Mouse (Mus musculus): ENCODE results near the gene Ppm1g. TPM values are rescaled to one million over a fixed set of nuclear protein-coding genes. Genes with fewer than 3 reads are reported as not detected.

Gene Ppm1g
- polyA plus RNA-seq, 1 experiment from 2014 or later = 169 TPM

DNA sequence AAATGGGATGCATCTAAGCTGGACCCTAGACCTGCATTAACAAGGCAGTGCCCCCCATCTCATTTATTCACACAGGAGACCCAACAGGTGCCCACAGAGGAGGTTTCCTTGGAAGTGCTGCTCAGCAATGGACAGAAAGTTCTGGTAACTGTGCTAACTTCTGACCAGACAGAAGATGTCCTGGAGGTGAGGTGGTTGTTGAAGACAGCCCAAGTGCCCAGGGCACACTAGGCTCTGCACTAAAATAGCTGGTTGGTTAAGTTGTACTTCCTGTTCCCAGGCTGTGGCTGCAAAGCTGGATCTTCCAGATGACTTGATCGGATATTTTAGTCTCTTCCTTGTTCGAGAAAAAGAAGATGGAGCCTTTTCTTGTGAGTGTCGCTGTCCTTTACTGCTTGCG, 24.8 kb downstream of the Ppm1g start:
- Histone ChIP-seq H3K4me3 (replicated peaks) (no peak overlapping the region), H3K9me3 (peaks cover 5% of the 10 kb centered on the region), H3K9ac (no peak overlapping the region), H3K27me3 (no peaks in the 10 kb centered on the region), H3K4me2 (no peak overlapping the region), H3K27ac (no peak overlapping the region), H3K36me3 (replicated peaks) (peaks cover 67% of the 10 kb centered on the region), H3K4me1 (peaks cover 33% of the 10 kb centered on the region)
- WGBS = 94% methylated on average over 4 of the region's 4 CpGs
- ATAC-seq (ENCODE audit: low FRiP score) = no peak

DNA sequence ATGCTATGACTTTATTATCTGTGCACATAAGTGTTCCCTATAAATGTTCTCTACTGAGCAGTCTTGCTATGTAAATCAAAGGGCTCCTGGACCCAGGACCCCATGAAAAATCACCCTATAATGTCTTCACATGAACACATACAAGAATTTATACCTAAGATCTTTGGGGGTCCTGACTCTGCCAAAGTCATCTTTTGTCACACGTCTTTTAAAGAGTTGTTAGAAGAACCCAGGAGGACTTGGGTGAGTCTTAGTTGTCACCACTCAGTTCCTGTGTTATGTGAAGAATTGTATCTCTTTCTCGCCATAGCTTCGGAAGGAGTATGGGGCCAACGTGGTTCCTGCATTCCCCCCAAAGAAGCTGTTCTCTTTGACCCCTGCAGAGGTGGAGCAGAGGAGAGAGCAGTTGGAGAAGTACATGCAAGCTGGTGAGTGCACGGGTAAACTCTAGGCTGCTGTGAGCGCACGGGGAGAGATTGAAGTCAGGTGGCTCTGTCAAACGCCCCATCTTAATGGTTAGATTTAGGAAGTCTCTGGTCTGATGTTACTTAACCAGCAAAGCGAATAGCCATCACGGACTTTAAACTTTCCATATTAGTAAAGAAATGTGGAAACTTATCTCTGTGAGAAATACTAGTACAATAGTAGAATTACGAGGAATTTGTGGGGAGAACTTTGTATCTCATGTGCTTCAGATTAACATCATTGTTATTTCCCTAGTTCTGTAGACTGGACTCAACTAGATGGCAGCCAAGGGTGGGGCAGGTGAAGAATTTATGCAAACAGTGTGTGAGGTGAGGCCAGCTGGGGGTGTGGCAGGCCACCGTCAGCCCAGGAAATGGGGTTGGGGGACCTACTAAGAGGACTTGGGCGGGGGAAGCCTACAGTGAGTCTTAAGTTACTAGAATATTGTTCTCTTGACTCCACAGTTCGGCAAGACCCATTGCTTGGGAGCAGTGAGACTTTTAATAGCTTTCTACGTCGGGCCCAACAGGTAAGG, 25.7 kb downstream of the Ppm1g start:
- Histone ChIP-seq H3K4me2 (peak overlapping the region; percentile 94), H3K36me3 (replicated peaks) (peaks cover 67% of the 10 kb centered on the region), H3K4me3 (replicated peaks) (no peak overlapping the region), H3K9me3 (no peaks in the 10 kb centered on the region), H3K4me1 (peaks cover 25% of the 10 kb centered on the region), H3K27me3 (no peaks in the 10 kb centered on the region), H3K9ac (0 out of 2 replicates have a peak overlapping the region, but pooled peaks have one; percentile 92), H3K27ac (no peak overlapping the region)
- WGBS = 92% methylated on average over 16 of the region's 16 CpGs
- no peak for ATAC-seq (ENCODE audit: low FRiP score)

DNA sequence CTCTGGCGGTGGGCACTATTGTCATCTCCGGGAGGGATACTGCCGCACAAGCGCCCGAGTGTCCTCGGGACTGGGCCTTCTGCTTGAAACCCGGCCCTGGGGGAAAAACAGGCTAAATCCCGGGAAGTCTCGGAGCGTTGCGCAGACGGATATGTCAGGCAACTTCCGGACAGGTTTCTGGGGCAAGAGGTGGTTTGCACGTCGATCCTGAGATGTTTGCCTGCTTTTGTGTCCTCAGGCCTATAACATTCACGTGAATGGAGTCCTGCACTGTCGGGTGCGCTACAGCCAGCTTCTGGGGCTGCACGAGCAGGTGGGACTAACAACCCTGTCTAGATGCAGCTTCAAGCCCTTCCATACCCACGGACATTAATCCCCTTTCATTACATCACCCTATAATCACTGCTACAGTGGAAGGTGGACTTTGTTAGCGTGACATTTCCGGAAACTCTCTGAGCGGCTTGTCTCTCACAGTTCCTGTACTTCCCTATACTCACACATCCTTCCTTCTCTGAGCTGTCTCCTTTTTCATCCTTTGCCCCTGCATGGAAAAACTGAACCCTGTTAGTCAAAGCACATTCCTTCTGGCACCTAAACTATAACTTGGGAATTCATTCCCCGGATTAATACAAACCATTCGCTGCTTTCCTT, 26.7 kb downstream of the Ppm1g start:
- no peak for ATAC-seq (ENCODE audit: low FRiP score)
- H3K4me3 ChIP-seq (replicated peaks) = peak overlapping the region; percentile 88
- H3K9ac ChIP-seq = peak overlapping the region; percentile 92
- H3K4me1 ChIP-seq = peaks cover 25% of the 10 kb centered on the region
- H3K36me3 ChIP-seq (replicated peaks) = peaks cover 65% of the 10 kb centered on the region
- H3K4me2 ChIP-seq = peak overlapping the region; percentile 94
- WGBS = 14% methylated on average over 25 of the region's 25 CpGs
- peak overlapping the region; percentile 80 for H3K27ac ChIP-seq
- no peaks in the 10 kb centered on the region for H3K27me3 ChIP-seq
- H3K9me3 ChIP-seq = no peaks in the 10 kb centered on the region

DNA sequence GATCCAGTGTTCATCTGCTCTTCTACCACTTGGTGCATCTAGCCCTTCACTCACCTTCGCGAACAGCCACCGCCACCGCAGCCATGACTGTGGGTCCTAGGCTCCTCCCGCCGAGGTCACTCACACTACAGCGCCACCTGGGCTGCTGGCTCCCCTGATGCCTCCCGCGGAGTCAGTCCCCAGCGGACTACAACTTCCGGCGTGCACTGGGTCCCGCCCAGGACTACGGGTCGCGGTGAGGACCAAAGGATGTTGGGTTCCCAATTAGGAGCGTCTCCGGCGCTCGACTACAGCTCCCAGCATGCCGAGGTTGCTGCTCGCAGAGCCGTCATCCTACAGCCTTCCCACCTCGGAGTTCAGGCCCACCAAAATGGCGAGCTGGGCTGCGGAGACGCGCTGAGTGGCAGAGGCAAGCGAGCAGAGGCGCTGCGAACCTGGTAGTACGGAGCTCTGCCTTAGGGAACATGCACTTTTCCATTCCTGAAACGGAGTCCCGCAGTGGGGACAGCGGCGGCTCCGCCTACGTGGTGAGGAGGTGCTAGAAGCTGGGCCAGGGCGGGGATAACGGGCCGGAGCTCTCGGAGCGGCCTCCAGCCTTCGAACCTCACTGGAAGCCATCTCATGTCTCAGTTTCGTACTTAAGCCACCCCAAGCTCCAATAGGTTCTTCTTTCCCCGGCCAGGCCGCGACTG, 27.4 kb downstream of the Ppm1g start, which contains the start of the genes Snx17 and Eif2b4:
TSS of gene Snx17 (plus strand) at position 289 of the 692 bp plus-strand sequence.
TSS of gene Eif2b4 (minus strand) at position 492 of the 692 bp plus-strand sequence.
- H3K4me3 ChIP-seq (replicated peaks) = peak within 1 kb of the TSS; percentile 88
- ATAC-seq (ENCODE audit: low FRiP score) = peak; percentile 96
- H3K27ac ChIP-seq = peak within 1 kb of the TSS; percentile 80
- under 1% methylated on average over 48 of the region's 48 CpGs for WGBS
- peak within 1 kb of the TSS; percentile 92 for H3K9ac ChIP-seq
- H3K9me3 ChIP-seq = no peaks in the 10 kb centered on the region
- H3K4me1 ChIP-seq = peaks cover 25% of the 10 kb centered on the region
- peak within 1 kb of the TSS; percentile 94 for H3K4me2 ChIP-seq
- H3K27me3 ChIP-seq = no peaks in the 10 kb centered on the region
- peaks cover 65% of the 10 kb centered on the region for H3K36me3 ChIP-seq (replicated peaks)

DNA sequence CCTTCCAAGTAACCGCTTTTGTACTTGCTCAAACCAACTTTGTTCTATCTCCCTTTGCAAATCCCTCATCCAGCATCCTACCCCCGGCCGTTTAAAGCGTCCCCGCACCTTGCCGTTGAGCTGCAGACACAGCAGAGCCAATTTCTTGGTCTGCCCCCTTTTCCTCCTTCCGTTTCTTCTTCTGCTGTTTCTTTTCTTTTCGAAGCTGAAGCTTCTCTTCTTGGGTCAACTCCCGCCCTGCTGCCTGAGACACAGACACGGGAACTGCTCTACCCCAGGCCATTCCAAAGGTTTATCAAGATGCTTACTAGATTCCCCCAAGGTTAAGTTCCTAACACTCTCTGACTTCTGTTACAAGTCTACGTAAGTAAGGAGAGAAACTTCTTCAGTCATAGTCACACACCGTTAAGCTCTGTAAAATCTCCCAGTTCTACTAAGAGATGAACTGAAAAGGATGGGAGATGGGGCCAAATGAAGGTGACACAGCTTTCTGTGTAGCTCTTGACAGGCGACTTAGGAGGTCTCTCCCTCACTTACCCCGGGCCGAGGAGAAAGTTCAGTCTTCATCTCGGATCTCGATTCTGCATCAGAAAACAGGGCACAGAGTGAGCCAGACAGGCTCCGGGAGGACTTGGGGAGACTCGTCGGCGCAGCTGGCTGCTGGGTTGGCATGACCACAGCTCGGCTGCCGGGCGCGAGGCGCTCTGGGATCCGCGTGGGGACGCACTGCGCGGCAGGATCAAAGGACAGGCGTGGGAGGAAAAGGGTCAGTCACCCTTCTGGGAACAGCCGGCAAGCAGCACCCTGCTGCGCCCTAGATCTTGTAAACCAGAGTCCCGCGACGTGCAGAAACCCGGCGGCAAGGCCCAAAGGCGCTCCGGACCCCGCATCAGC, 28.2 kb downstream of the Ppm1g start:
- H3K9me3 ChIP-seq = no peaks in the 10 kb centered on the region
- peak overlapping the region; percentile 79 for H3K27ac ChIP-seq
- H3K36me3 ChIP-seq (replicated peaks) = peaks cover 65% of the 10 kb centered on the region

DNA sequence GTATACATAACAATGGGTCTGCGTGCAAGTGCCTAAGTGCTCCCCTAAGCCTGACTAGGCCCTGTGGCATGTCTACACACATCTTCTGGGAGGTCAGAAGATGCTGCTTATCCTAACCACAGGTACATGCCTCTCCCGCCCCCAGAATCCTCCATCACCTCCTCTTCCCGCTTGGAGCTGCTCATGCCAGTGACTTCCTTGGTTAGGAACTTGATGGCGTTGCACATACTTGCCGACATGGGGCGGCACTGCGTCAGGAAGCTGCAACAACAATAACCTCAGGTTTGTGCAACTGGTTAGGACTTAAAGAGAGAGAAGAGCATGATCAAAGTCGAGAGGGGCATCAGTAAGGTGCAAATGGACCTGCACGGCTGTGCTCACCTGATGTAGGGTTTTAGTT, 30.3 kb downstream of the Ppm1g start:
- Histone ChIP-seq H3K27me3 (no peaks in the 10 kb centered on the region), H3K4me2 (no peak overlapping the region), H3K27ac (no peak overlapping the region), H3K4me1 (peaks cover 25% of the 10 kb centered on the region), H3K9me3 (no peaks in the 10 kb centered on the region), H3K36me3 (replicated peaks) (peaks cover 50% of the 10 kb centered on the region), H3K4me3 (replicated peaks) (no peak overlapping the region), H3K9ac (no peak overlapping the region)
- 91% methylated on average over 9 of the region's 9 CpGs for whole genome bisulfite sequencing
- ATAC-seq (ENCODE audit: low FRiP score) = no peak

More for the DNA sequence above, 28.2 kb downstream of the Ppm1g start:
- H3K4me2 ChIP-seq = peak overlapping the region; percentile 94
- whole genome bisulfite sequencing = 17% methylated on average over 42 of the region's 42 CpGs
- H3K4me3 ChIP-seq (replicated peaks) = peak overlapping the region; percentile 88
- H3K4me1 ChIP-seq = peaks cover 25% of the 10 kb centered on the region
- peak overlapping the region; percentile 92 for H3K9ac ChIP-seq
- ATAC-seq (ENCODE audit: low FRiP score) = no peak; the same call in 1 of the 2 replicates
- no peaks in the 10 kb centered on the region for H3K27me3 ChIP-seq

DNA sequence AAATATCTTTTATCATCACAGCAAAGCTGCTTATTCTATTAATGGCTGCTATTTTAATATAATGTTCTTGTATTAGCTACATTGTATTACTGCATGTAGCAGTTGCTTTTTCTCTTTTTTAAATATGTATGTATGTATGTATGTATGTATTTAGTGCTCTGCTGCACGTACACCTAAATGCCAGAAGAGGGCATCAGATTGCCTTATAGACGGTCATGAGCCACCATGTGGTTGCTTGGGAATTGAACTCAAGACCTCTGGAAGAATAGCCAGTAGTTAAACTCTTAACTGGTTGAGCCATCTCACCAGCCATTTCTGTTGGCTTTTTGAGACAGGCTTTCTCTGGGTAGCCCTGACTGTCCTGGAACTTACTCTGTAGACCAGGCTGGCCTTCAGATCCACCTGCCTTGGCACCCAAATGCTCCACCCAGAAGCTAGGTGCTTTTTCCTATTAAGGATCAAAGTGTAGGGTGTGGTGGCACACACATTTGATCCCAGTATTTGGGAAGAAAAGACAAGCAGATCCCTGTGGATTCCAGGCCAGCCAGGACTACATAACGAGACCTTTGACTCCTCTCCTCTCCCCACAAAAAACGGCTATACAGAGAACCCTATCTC, 32.2 kb downstream of the Ppm1g start:
- Histone ChIP-seq H3K4me3 (replicated peaks) (no peak overlapping the region), H3K27ac (no peak overlapping the region), H3K36me3 (replicated peaks) (peaks cover 42% of the 10 kb centered on the region), H3K4me1 (peaks cover 14% of the 10 kb centered on the region), H3K9me3 (no peaks in the 10 kb centered on the region), H3K4me2 (no peak overlapping the region), H3K9ac (no peak overlapping the region), H3K27me3 (no peaks in the 10 kb centered on the region)
- no peak for ATAC-seq (ENCODE audit: low FRiP score)
- WGBS = 77% methylated on average over 4 of the region's 4 CpGs

DNA sequence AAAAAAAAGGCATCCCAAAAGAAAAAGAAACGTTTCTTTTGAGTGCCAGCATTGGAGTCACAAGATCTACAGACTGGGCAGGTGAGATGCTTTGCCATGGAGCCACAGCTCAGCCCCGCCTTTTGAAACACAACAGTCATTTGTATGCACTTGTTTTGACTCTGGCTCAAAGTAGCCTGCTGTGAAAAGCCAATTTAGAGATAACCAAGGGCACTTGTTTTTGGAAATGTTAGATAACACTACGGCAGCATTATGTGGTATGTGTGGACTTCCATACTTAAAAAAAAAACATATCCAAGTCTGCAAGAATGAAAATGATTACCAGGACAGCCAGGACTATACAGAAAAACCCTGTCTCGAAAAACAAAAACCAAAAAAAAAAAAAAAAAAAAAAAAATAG, 36.8 kb downstream of the Ppm1g start:
- peaks cover 10% of the 10 kb centered on the region; the same call in 1 of the 2 replicates for H3K4me1 ChIP-seq
- H3K9ac ChIP-seq = no peak overlapping the region
- no peaks in the 10 kb centered on the region for H3K9me3 ChIP-seq
- no peak overlapping the region for H3K4me3 ChIP-seq (replicated peaks)
- H3K4me2 ChIP-seq = no peak overlapping the region
- no peak for ATAC-seq (ENCODE audit: low FRiP score)
- peaks cover 20% of the 10 kb centered on the region for H3K36me3 ChIP-seq (replicated peaks)
- no peaks in the 10 kb centered on the region for H3K27me3 ChIP-seq
- WGBS = 63% methylated on average over 4 of the region's 4 CpGs
- H3K27ac ChIP-seq = no peak overlapping the region

DNA sequence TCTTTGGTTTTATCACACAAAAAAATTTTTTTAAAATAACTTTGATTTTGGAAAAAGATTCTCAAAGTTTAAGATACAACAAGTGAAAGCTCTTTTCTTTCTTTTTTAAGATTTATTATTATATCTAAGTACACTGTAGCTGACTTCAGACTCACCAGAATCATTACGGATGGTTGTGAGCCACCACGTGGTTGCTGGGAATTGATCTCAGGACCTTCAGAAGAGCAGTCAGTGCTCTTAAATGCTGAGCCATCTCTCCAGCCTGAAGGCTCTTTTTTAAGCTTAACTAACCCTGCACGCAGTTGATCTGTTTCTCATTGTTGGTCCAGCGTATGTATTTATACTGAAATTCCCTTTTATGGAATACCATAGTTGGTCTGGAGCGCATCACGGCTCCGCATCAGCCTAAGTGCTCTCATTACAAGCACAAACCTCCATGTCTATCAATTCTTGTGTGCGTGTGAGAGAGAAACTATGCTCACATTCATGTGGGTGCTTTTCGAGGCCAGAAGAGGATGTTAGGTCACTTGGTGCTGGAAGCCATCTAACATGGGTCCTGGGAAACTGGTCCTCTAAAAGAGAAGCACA, 39.2 kb downstream of the Ppm1g start:
- Histone ChIP-seq H3K4me3 (replicated peaks) (no peak overlapping the region), H3K4me1 (peaks cover 20% of the 10 kb centered on the region), H3K4me2 (no peak overlapping the region), H3K36me3 (replicated peaks) (0 out of 2 replicates have a peak, but pooled peaks cover 3% of the 10 kb centered on the region), H3K9me3 (no peaks in the 10 kb centered on the region), H3K9ac (no peak overlapping the region), H3K27me3 (no peaks in the 10 kb centered on the region), H3K27ac (no peak overlapping the region)
- WGBS = 90% methylated on average over 9 of the region's 9 CpGs
- no peak for ATAC-seq (ENCODE audit: low FRiP score)

DNA sequence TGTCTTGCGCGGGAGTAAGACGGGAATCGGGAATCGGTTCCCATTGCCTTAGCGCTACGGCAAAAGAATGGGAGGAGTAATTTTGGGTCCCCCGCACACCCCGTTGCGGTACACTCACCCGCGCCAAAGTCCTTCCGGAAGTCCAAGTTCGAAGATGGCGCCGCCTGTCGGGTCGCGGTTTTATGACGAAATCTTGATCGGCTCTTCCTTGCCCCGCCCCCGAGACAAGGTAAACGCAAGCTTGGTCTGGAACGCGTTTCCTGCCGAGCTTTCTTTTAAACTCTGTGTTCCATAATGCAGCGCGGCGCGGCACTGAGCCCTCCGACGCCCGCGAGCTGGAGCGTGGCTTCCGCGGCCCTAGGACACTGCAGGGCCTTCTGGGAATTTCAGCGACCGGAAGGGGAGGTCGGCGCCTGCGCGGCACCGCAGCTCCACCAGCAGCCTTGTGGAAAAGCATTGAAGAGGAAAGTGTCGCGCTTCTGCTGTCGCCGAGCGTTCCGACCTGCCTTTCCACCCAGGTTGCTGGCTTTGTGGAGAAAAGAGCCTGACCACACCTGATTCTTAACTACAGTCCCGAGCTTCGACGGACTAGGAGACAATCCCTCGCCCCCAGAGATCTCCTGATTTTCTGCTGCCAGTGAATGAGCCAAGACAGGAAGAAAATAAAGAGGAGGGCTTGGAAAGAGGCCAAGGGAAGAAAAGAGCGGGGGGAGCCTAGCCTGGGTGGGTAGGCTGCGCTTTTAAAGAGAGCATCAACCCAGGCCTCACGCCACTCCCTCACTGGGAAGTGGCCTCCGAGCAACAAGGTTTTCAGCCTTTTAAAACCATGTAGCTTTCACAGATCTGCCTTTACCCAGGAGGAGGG, 40.5 kb downstream of the Ppm1g start, which contains the start of the genes Gm29609 and Gtf3c2:
TSS of gene Gm29609 (minus strand) at position 146 of the 865 bp plus-strand sequence.
TSS of gene Gtf3c2 (minus strand) at position 379 of the 865 bp plus-strand sequence.
- H3K9me3 ChIP-seq = no peaks in the 10 kb centered on the region
- peaks cover 6% of the 10 kb centered on the region; the same call in 1 of the 2 replicates for H3K36me3 ChIP-seq (replicated peaks)
- no peaks in the 10 kb centered on the region for H3K27me3 ChIP-seq
- under 1% methylated on average over 59 of the region's 59 CpGs for WGBS
- H3K27ac ChIP-seq = peak within 1 kb of the TSS; percentile 99
- peak within 1 kb of the TSS; percentile 71 for H3K9ac ChIP-seq
- ATAC-seq (ENCODE audit: low FRiP score) = peak; percentile 98
- peak within 1 kb of the TSS; percentile 82 for H3K4me2 ChIP-seq
- peaks cover 20% of the 10 kb centered on the region for H3K4me1 ChIP-seq
- peak within 1 kb of the TSS; percentile 84 for H3K4me3 ChIP-seq (replicated peaks)
